Mouse (Mus musculus): ENCODE data around the gene Slc35b3. TPM values are rescaled to one million over a fixed set of nuclear protein-coding genes. Genes with fewer than 3 reads are reported as not detected.

Gene Slc35b3
- polyA plus RNA-seq (2015; fragmentation: Nextera tagmentation; extraction: Ambion mirVana), result 30.9 and 33.0 TPM in 2 replicates

DNA sequence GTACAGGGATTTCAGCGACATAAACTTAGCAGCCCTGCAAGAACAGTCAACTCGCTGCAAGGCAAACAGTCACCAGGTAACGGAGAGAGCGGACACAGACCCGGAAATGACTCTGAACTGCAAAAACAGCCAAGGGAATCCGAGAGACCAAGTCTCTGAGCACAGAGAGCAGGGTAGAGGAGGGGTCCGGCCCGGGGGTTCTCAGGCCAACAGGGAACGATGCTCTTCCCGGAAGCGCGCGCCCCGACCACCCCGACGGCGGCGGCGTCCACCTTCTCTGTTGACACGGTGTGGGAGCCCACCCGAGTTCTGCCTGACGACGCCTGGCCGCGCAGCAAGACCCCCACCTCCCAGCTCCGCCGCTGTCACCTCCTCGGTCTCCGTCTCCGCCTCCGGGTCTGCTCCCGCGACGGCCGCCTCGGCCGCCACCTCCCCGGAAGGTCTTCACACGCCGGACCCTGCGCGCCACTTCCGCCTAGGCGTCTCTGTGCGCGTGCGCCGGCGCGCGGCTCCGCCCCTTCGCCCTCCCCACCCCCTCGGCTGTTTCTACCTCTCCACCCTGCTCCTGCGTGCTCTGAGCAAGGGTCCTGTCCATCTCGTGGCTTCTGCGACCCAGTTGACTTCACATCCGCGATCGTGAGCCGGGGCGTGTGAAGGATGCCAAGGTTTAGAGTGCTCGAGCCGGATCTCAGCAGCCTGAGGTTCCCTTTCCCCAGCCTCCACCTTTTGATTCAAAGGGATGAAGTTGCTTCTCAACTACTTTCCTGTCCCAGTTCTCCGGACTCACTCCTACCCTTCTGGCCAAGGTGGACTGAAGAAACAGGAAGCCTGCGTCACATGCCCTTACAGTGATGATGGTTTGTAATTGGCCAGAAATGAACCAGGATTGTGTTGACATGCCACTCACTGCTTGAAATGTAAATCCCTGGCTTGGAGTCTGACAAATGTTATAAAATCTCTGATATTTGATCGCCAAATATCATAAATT lies at the start of gene Slc35b3:
Gene Slc35b3, minus strand, starts transcription at position 813 of the 988 bp plus-strand sequence.
- Histone ChIP-seq H3K27me3 (no peaks in the 10 kb centered on the region), H3K9me3 (no peaks in the 10 kb centered on the region), H3K4me1 (peaks cover 27% of the 10 kb centered on the region), H3K4me3 (peak within 1 kb of the TSS; percentile 79), H3K4me2 (replicated peaks) (peak within 1 kb of the TSS; percentile 67), H3K27ac (replicated peaks) (peak within 1 kb of the TSS; percentile 61; the same call in 1 of the 2 replicates), H3K36me3 (peaks cover 3% of the 10 kb centered on the region; the same call in 1 of the 2 replicates), H3K9ac (replicated peaks) (peak within 1 kb of the TSS; percentile 82)
- ATAC-seq (replicated peaks), result peak; percentile 99
- WGBS, result 1% methylated on average over 67 of the region's 67 CpGs

GRCm38 (mm10) chr13:39010280-39010679 lies 49.6 kb upstream of the Slc35b3 start:
- H3K9ac ChIP-seq (replicated peaks), result no peak overlapping the region
- H3K4me3 ChIP-seq, result no peak overlapping the region
- no peaks in the 10 kb centered on the region for H3K27me3 ChIP-seq
- 80% methylated on average over 4 of the region's 4 CpGs for WGBS
- H3K27ac ChIP-seq (replicated peaks), result no peak overlapping the region
- no peak overlapping the region for H3K4me2 ChIP-seq (replicated peaks)
- no peaks in the 10 kb centered on the region for H3K9me3 ChIP-seq
- peaks cover 8% of the 10 kb centered on the region for H3K4me1 ChIP-seq
- no peaks in the 10 kb centered on the region for H3K36me3 ChIP-seq
- ATAC-seq (replicated peaks), result no peak

DNA sequence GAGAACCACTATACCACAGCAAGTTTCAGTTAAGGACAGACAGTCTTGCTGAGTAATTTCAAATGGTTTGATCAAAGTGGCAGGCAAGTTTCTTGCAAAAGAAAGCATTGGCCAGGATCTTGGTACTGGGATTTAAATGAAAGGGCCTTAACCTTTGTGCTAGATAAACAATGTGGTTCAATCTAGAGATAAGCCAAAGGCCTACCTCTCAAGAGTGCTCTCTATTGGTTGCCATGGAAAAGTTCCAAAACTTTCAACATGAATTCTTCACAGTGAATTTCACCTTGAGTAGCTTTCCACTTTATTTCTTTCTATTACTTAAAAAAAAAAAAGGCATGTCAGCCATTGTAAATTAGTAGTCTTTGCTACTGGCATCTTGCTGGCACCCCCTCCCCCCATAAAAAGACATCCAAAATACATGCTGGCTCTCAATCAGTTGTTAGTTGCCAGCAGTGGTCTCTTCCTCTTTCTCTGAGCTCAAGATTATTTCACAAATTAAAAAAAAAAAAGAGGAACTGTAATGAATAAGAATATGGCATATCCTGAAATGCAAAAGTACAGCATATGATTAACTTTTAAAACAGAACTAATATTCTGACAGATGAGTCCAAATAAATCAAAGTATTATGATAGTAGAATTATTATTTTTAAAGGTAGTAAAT lies 42.6 kb upstream of the Slc35b3 start:
- H3K27ac ChIP-seq (replicated peaks), result no peak overlapping the region
- H3K9ac ChIP-seq (replicated peaks), result no peak overlapping the region
- H3K4me1 ChIP-seq, result no peaks in the 10 kb centered on the region
- H3K9me3 ChIP-seq, result no peaks in the 10 kb centered on the region
- H3K4me3 ChIP-seq, result no peak overlapping the region
- no peaks in the 10 kb centered on the region for H3K36me3 ChIP-seq
- no peak overlapping the region for H3K4me2 ChIP-seq (replicated peaks)
- ATAC-seq (replicated peaks), result no peak
- no peaks in the 10 kb centered on the region for H3K27me3 ChIP-seq

DNA sequence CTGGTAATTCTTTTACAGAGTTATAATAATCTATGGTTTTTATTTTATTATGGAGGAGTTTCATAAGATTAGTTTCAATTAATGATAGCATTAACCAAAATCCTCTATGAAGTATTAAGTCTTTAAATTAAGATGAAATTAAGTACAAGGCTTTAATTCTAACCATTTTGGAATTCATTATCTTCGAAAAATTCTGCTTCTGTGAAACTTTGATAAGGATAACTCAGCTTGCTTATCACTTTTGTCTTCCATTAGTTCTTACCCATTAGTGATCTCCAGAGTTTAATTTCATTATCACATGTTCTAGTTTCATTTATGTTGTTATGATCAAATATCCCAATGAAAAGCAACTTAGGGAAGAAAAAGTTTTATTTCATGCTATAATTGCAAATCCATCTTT lies 41.7 kb upstream of the Slc35b3 start:
- Histone ChIP-seq H3K27me3 (no peaks in the 10 kb centered on the region), H3K9me3 (no peaks in the 10 kb centered on the region), H3K4me2 (replicated peaks) (no peak overlapping the region), H3K27ac (replicated peaks) (no peak overlapping the region), H3K4me3 (no peak overlapping the region), H3K9ac (replicated peaks) (no peak overlapping the region), H3K36me3 (no peaks in the 10 kb centered on the region), H3K4me1 (no peaks in the 10 kb centered on the region)
- 81% methylated on average over 1 of the region's 1 CpGs for WGBS
- ATAC-seq (replicated peaks), result no peak

GRCm38 (mm10) chr13:39001434-39001833 lies 40.8 kb upstream of the Slc35b3 start:
- H3K4me3 ChIP-seq, result no peak overlapping the region
- H3K27ac ChIP-seq (replicated peaks), result no peak overlapping the region
- H3K9me3 ChIP-seq, result no peaks in the 10 kb centered on the region
- H3K9ac ChIP-seq (replicated peaks), result no peak overlapping the region
- no peak overlapping the region for H3K4me2 ChIP-seq (replicated peaks)
- ATAC-seq (replicated peaks), result no peak
- no peaks in the 10 kb centered on the region for H3K27me3 ChIP-seq
- H3K4me1 ChIP-seq, result no peaks in the 10 kb centered on the region
- 95% methylated on average over 11 of the region's 11 CpGs for WGBS
- no peaks in the 10 kb centered on the region for H3K36me3 ChIP-seq

GRCm38 (mm10) chr13:38998958-38999357 lies 38.3 kb upstream of the Slc35b3 start:
- no peak for ATAC-seq (replicated peaks)
- H3K4me1 ChIP-seq, result no peaks in the 10 kb centered on the region
- no peak overlapping the region for H3K27ac ChIP-seq (replicated peaks)
- no peak overlapping the region for H3K4me2 ChIP-seq (replicated peaks)
- WGBS, result 74% methylated on average over 9 of the region's 9 CpGs
- H3K36me3 ChIP-seq, result no peaks in the 10 kb centered on the region
- no peak overlapping the region for H3K9ac ChIP-seq (replicated peaks)
- H3K4me3 ChIP-seq, result no peak overlapping the region
- H3K27me3 ChIP-seq, result no peaks in the 10 kb centered on the region
- H3K9me3 ChIP-seq, result no peaks in the 10 kb centered on the region

GRCm38 (mm10) chr13:38992529-38992928 lies 31.9 kb upstream of the Slc35b3 start:
- H3K9ac ChIP-seq (replicated peaks), result no peak overlapping the region
- no peaks in the 10 kb centered on the region for H3K27me3 ChIP-seq
- H3K36me3 ChIP-seq, result no peaks in the 10 kb centered on the region
- H3K4me3 ChIP-seq, result no peak overlapping the region
- no peaks in the 10 kb centered on the region for H3K9me3 ChIP-seq
- 15% methylated on average over 5 of the region's 5 CpGs for WGBS
- peak; percentile 68; the same call in 1 of the 2 replicates for ATAC-seq (replicated peaks)
- H3K27ac ChIP-seq (replicated peaks), result no peak overlapping the region
- no peaks in the 10 kb centered on the region for H3K4me1 ChIP-seq
- H3K4me2 ChIP-seq (replicated peaks), result no peak overlapping the region

GRCm38 (mm10) chr13:38983751-38984150 lies 23.1 kb upstream of the Slc35b3 start:
- 91% methylated on average over 5 of the region's 5 CpGs for WGBS
- H3K9me3 ChIP-seq, result no peaks in the 10 kb centered on the region
- ATAC-seq (replicated peaks), result no peak

DNA sequence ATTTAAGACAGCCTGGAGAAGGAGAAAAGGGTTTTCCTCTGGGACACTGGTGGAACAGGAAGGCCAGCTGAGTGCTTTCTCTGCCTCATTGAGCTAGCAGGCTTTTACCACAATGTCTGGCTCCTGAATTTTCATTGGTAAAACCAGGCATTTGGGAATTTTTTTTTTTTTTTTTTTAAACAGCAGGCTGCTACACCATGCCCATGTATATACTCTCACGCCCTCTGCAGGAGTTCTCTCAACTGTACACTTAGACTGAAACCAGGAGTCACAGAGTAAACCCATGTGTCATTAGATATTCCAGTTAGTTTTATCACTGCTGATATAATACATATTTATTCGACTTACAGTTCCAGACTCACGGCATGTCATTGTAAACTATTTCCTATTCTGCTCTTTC lies 20.2 kb upstream of the Slc35b3 start:
- Histone ChIP-seq H3K4me1 (no peaks in the 10 kb centered on the region), H3K9me3 (no peaks in the 10 kb centered on the region), H3K9ac (replicated peaks) (no peak overlapping the region), H3K4me2 (replicated peaks) (no peak overlapping the region), H3K27me3 (no peaks in the 10 kb centered on the region), H3K4me3 (no peak overlapping the region), H3K36me3 (no peaks in the 10 kb centered on the region), H3K27ac (replicated peaks) (no peak overlapping the region)
- WGBS, result 91% methylated on average over 3 of the region's 3 CpGs
- no peak for ATAC-seq (replicated peaks)

More at GRCm38 (mm10) chr13:38983751-38984150, 23.1 kb upstream of the Slc35b3 start:
- H3K9ac ChIP-seq (replicated peaks), result no peak overlapping the region
- H3K4me3 ChIP-seq, result no peak overlapping the region
- H3K27me3 ChIP-seq, result no peaks in the 10 kb centered on the region
- no peak overlapping the region for H3K4me2 ChIP-seq (replicated peaks)
- no peaks in the 10 kb centered on the region for H3K4me1 ChIP-seq
- H3K27ac ChIP-seq (replicated peaks), result no peak overlapping the region
- no peaks in the 10 kb centered on the region for H3K36me3 ChIP-seq

DNA sequence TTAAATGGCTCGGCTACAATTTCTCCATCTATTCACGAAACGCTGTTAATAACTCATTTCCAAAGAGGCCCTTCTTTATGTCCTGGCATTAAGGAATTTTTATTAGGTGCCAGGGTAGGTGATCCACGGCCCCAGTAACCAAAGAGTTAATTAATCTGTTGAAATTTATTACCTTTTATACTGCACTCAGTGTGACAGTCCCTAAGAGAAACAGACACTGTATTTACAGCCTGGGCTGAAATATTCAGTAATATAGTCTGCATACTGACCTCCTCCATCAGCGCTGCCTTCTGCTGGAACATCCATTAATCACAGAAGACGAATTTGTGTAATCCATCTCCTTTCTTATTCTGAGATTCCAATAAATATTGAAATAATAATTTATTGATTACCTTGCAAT lies 16.3 kb upstream of the Slc35b3 start:
- Histone ChIP-seq H3K4me3 (no peak overlapping the region), H3K27me3 (no peaks in the 10 kb centered on the region), H3K4me1 (no peaks in the 10 kb centered on the region), H3K4me2 (replicated peaks) (no peak overlapping the region), H3K9me3 (no peaks in the 10 kb centered on the region), H3K36me3 (no peaks in the 10 kb centered on the region), H3K9ac (replicated peaks) (no peak overlapping the region), H3K27ac (replicated peaks) (no peak overlapping the region)
- ATAC-seq (replicated peaks), result no peak
- WGBS, result 80% methylated on average over 6 of the region's 6 CpGs

DNA sequence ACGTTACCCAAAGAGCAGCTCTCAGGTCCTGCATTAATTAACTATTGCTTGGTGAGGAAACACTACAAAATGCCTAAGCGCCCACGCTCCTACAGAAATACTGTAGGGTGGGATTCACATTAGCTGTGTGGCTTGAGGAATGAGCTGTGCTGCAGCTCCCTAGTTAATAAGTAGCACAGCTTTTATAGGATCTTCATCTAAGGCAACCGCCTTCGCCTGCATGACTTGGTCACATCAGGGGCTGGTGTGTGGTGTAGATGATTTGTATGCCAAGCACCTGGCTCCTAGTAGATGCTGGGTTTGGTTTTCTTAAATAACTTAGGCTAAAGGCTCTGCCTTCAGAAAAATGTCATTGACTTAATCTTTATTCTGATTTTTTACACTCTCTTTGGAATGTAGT lies 15.2 kb upstream of the Slc35b3 start:
- 93% methylated on average over 5 of the region's 5 CpGs for WGBS

GRCm38 (mm10) chr13:38972602-38973001 lies 11.9 kb upstream of the Slc35b3 start:
- Histone ChIP-seq H3K9me3 (no peaks in the 10 kb centered on the region), H3K9ac (replicated peaks) (no peak overlapping the region), H3K4me2 (replicated peaks) (no peak overlapping the region), H3K27me3 (no peaks in the 10 kb centered on the region), H3K4me1 (no peaks in the 10 kb centered on the region), H3K27ac (replicated peaks) (no peak overlapping the region), H3K4me3 (no peak overlapping the region), H3K36me3 (no peaks in the 10 kb centered on the region)
- ATAC-seq (replicated peaks), result no peak
- WGBS, result under 1% methylated on average over 6 of the region's 6 CpGs

More for the DNA sequence above, 15.2 kb upstream of the Slc35b3 start:
- Histone ChIP-seq H3K36me3 (no peaks in the 10 kb centered on the region), H3K9ac (replicated peaks) (no peak overlapping the region), H3K27me3 (no peaks in the 10 kb centered on the region), H3K4me3 (no peak overlapping the region), H3K4me1 (no peaks in the 10 kb centered on the region), H3K9me3 (no peaks in the 10 kb centered on the region), H3K4me2 (replicated peaks) (no peak overlapping the region), H3K27ac (replicated peaks) (no peak overlapping the region)
- no peak for ATAC-seq (replicated peaks)

All from forebrain, embryonic 15.5 days (tissue).